Mouse (Mus musculus): ENCODE measurements at regions not wholly inside any gene's neighbourhood (a gene's known extent, or its start where the extent isn't known, plus 50 kb on each side); places are given as distances from the start of the nearest gene placed in this dataset.
"Not testable (repeated sequence)": the region's sequence is repeated elsewhere in the genome, so short reads cannot be mapped to it uniquely, and the experiment has no call there.

- no peak overlapping the region for H3K4me3 ChIP-seq (ENCODE audit: insufficient read depth, low read length)
- H3K4me1 ChIP-seq (ENCODE audit: control insufficient read depth, insufficient read depth, low read length) = no peaks in the 10 kb centered on the region
- TF ChIP-seq POLR2A (IDR thresholded peaks at IDR 0.05; ENCODE audit: extremely low read depth, insufficient read depth, low read length) = no peak
- no peak for TF ChIP-seq CTCF (IDR thresholded peaks at IDR 0.05; ENCODE audit: extremely low read depth, insufficient read depth, low read length)
- no peak overlapping the region for H3K27ac ChIP-seq (ENCODE audit: insufficient read depth, low read length)
These were observed 189.2 kb upstream of the Gm10306 start for GRCm38 (mm10) chr4:94367174-94367573.

GRCm38 (mm10) chr4:94370981-94371380 lies 185.4 kb upstream of the Gm10306 start:
- Histone ChIP-seq H3K27ac (ENCODE audit: insufficient read depth, low read length) (no peak overlapping the region), H3K4me3 (ENCODE audit: insufficient read depth, low read length) (no peak overlapping the region), H3K4me1 (ENCODE audit: control insufficient read depth, insufficient read depth, low read length) (no peaks in the 10 kb centered on the region)
- TF ChIP-seq CTCF (IDR thresholded peaks at IDR 0.05; ENCODE audit: extremely low read depth, insufficient read depth, low read length) (no peak), POLR2A (IDR thresholded peaks at IDR 0.05; ENCODE audit: extremely low read depth, insufficient read depth, low read length) (no peak)

- Histone ChIP-seq H3K27ac (ENCODE audit: insufficient read depth, low read length) (no peak overlapping the region), H3K4me3 (ENCODE audit: insufficient read depth, low read length) (no peak overlapping the region), H3K4me1 (ENCODE audit: control insufficient read depth, insufficient read depth, low read length) (no peaks in the 10 kb centered on the region)
- TF ChIP-seq POLR2A (IDR thresholded peaks at IDR 0.05; ENCODE audit: extremely low read depth, insufficient read depth, low read length) (no peak), CTCF (IDR thresholded peaks at IDR 0.05; ENCODE audit: extremely low read depth, insufficient read depth, low read length) (no peak)
These were observed 180.1 kb upstream of the Gm10306 start for GRCm38 (mm10) chr4:94376256-94376655.

DNA sequence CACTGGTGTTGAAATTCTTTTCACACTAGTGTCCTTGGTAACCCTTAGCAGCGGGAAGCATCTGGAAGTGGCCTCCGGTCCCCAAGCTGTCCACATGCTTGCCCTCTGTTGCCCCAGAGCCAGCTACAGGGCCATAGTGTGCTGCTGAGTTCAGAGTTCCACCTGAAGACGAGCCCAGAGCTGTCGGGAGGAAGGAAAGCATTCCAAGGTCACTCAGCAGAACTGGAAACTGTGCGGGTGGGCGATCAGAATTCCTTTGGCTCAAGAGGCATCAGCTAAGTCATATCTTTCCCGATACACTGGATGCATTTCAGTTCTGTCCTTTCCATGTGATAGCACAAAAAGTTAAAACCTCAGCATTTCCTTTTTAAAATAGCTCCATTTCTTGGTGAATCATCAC lies 170.6 kb upstream of the Gm10306 start:
- H3K4me3 ChIP-seq (ENCODE audit: insufficient read depth, low read length) = no peak overlapping the region
- H3K27ac ChIP-seq (ENCODE audit: insufficient read depth, low read length) = no peak overlapping the region
- TF ChIP-seq CTCF (IDR thresholded peaks at IDR 0.05; ENCODE audit: extremely low read depth, insufficient read depth, low read length) = no peak
- H3K4me1 ChIP-seq (ENCODE audit: control insufficient read depth, insufficient read depth, low read length) = no peaks in the 10 kb centered on the region

GRCm38 (mm10) chr4:94388317-94388716 lies 168.0 kb upstream of the Gm10306 start:
- Histone ChIP-seq H3K4me1 (ENCODE audit: control insufficient read depth, insufficient read depth, low read length) (no peaks in the 10 kb centered on the region), H3K27ac (ENCODE audit: insufficient read depth, low read length) (no peak overlapping the region), H3K4me3 (ENCODE audit: insufficient read depth, low read length) (no peak overlapping the region)
- TF ChIP-seq POLR2A (IDR thresholded peaks at IDR 0.05; ENCODE audit: extremely low read depth, insufficient read depth, low read length) (no peak), CTCF (IDR thresholded peaks at IDR 0.05; ENCODE audit: extremely low read depth, insufficient read depth, low read length) (no peak)

DNA sequence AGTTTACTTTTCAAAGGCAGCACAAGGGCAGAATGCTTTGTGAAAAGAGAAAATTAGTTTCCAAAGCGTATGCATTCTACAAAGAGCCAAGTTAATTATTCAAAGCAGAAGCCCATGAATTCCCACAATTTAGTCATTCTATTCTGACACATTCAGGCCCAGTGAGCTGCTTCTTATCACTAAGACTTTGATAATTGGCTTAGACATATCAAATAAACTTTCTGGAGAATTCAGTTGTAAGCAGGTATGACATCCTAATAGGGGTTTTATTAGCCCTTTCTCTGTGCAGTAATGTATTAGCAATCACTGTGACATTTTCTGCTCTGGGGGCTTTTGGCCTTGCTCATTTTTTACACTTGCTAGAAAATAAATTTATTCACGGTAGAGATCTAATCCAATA lies 161.9 kb upstream of the Gm10306 start:
- TF ChIP-seq POLR2A (IDR thresholded peaks at IDR 0.05; ENCODE audit: extremely low read depth, insufficient read depth, low read length) (no peak), CTCF (IDR thresholded peaks at IDR 0.05; ENCODE audit: extremely low read depth, insufficient read depth, low read length) (no peak)
- Histone ChIP-seq H3K27ac (ENCODE audit: insufficient read depth, low read length) (no peak overlapping the region), H3K4me3 (ENCODE audit: insufficient read depth, low read length) (no peak overlapping the region), H3K4me1 (ENCODE audit: control insufficient read depth, insufficient read depth, low read length) (no peaks in the 10 kb centered on the region)

DNA sequence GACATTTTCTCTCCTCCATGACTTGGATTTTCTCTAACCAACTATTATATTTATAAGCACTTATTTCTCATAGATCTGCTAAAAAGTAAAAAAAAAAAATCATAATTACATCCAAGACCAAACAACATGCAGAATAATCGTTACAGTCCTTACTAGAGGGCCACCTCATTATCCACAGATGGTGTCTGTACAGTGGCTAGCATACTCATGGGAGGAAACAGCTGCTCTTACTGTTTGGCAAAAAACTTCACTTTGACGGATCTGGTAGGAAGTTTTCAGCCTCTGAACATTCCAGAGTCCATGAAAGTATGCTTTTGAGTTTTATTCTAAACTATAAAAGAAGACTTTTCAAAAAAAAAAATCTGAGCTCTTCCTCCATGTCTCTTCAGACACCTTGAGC lies 159.1 kb upstream of the Gm10306 start:
- H3K4me3 ChIP-seq (ENCODE audit: insufficient read depth, low read length) = no peak overlapping the region
- H3K4me1 ChIP-seq (ENCODE audit: control insufficient read depth, insufficient read depth, low read length) = no peaks in the 10 kb centered on the region
- H3K27ac ChIP-seq (ENCODE audit: insufficient read depth, low read length) = no peak overlapping the region
- no peak for TF ChIP-seq POLR2A (IDR thresholded peaks at IDR 0.05; ENCODE audit: extremely low read depth, insufficient read depth, low read length)

DNA sequence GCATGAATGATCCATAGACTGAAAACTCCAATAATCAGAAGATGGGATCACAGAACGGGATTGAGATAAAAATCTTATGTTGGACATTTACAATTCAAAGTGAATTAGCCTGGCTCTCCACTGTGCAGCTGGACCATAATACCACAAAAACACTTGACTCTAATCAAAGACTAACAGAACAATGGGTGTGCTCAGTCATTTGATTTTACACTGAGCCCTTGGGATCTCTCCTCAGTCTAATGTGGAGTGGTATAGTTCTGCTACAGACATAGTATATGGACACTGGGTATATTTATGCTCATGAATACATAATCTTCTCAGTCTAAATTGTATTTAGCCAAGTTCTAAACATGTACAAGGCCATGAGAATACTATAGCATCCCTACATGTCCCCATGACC lies 149.4 kb upstream of the Gm10306 start:
- Histone ChIP-seq H3K4me3 (ENCODE audit: insufficient read depth, low read length) (no peak overlapping the region), H3K4me1 (ENCODE audit: control insufficient read depth, insufficient read depth, low read length) (no peaks in the 10 kb centered on the region), H3K27ac (ENCODE audit: insufficient read depth, low read length) (no peak overlapping the region)
- no peak for TF ChIP-seq POLR2A (IDR thresholded peaks at IDR 0.05; ENCODE audit: extremely low read depth, insufficient read depth, low read length)
- TF ChIP-seq CTCF (IDR thresholded peaks at IDR 0.05; ENCODE audit: extremely low read depth, insufficient read depth, low read length) = no peak

- Histone ChIP-seq H3K4me3 (ENCODE audit: insufficient read depth, low read length) (no peak overlapping the region), H3K4me1 (ENCODE audit: control insufficient read depth, insufficient read depth, low read length) (no peaks in the 10 kb centered on the region), H3K27ac (ENCODE audit: insufficient read depth, low read length) (no peak overlapping the region)
- TF ChIP-seq POLR2A (IDR thresholded peaks at IDR 0.05; ENCODE audit: extremely low read depth, insufficient read depth, low read length) (no peak), CTCF (IDR thresholded peaks at IDR 0.05; ENCODE audit: extremely low read depth, insufficient read depth, low read length) (no peak)
These were observed 148.8 kb upstream of the Gm10306 start for GRCm38 (mm10) chr4:94407503-94407902.

GRCm38 (mm10) chr4:94412661-94413060 lies 143.7 kb upstream of the Gm10306 start:
- H3K4me1 ChIP-seq (ENCODE audit: control insufficient read depth, insufficient read depth, low read length) = no peaks in the 10 kb centered on the region
- no peak for TF ChIP-seq CTCF (IDR thresholded peaks at IDR 0.05; ENCODE audit: extremely low read depth, insufficient read depth, low read length)
- TF ChIP-seq POLR2A (IDR thresholded peaks at IDR 0.05; ENCODE audit: extremely low read depth, insufficient read depth, low read length) = no peak
- H3K4me3 ChIP-seq (ENCODE audit: insufficient read depth, low read length) = no peak overlapping the region
- H3K27ac ChIP-seq (ENCODE audit: insufficient read depth, low read length) = no peak overlapping the region

GRCm38 (mm10) chr4:94425525-94425924 lies 130.8 kb upstream of the Gm10306 start:
- not testable (repeated sequence) for H3K27ac ChIP-seq (ENCODE audit: insufficient read depth, low read length); H3K4me1 ChIP-seq (ENCODE audit: control insufficient read depth, insufficient read depth, low read length); H3K4me3 ChIP-seq (ENCODE audit: insufficient read depth, low read length)

All from cortical plate, adult 2 months (tissue).